Mouse (Mus musculus) E14TG2a.4 (cell line): ENCODE data around the gene Hsd11b1.
A peak's percentile ranks its signal among the peaks of the same experiment; 100 is the strongest.

ENCODE experiments used
- H3K27me3 ChIP-seq: 2 replicates; pipeline ENCODE4 v1.6.1; 2014; ENCODE audit warnings: low read length, control low read depth; ENCODE audit not compliant: insufficient read depth
- H3K36me3 ChIP-seq: 2 replicates; pipeline ENCODE4 v1.6.1; 2014; ENCODE audit warnings: low read length, control low read depth; ENCODE audit not compliant: insufficient read depth
- H3K4me1 ChIP-seq: replicated peaks from 2 replicates; pipeline ENCODE4 v1.6.1; 2014; ENCODE audit warnings: low read depth, low read length, control low read depth
- H3K4me3 ChIP-seq: replicated peaks from 2 replicates; pipeline ENCODE4 v1.5.1; 2014; ENCODE audit warnings: mild to moderate bottlenecking, low read length
- H3K9me3 ChIP-seq: 2 replicates; pipeline ENCODE4 v1.6.1; 2014; ENCODE audit warnings: low read length, control low read depth
- CTCF ChIP-seq: conservative IDR thresholded peaks from 2 replicates; pipeline ENCODE4 v1.5.1; 2014; ENCODE audit warnings: low read length
- NANOG ChIP-seq: IDR thresholded peaks from 2 replicates; pipeline ENCODE4 v1.6.1; 2014; ENCODE audit warnings: borderline replicate concordance, low read length, mixed read lengths
- POU5F1 ChIP-seq: IDR thresholded peaks from 2 replicates; pipeline ENCODE4 v1.6.1; 2014; ENCODE audit warnings: low read length, borderline replicate concordance

Gene Hsd11b1

DNA sequence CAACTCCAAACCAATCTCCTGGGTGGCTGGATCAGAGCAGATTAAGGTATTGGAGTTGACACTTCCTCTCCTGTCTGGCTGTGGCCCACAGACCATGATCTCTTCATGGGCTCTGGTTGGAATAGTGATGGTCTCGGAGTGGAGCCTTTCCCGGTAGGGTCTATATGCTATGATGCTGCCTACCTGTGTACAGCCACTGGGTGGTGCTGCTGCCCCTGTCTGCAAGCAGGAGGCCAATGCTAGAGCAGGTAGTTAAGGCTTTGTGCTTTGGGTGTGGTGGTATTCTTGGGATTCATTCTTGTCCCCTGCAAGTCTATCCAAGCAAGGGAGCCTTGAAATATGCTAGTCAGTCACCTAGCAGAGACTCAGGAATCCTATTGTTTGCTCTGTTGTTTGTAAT is 55.7 kb downstream of the Hsd11b1 start:
- TF ChIP-seq POU5F1 = no peak
- TF ChIP-seq CTCF = peak; percentile 58

DNA sequence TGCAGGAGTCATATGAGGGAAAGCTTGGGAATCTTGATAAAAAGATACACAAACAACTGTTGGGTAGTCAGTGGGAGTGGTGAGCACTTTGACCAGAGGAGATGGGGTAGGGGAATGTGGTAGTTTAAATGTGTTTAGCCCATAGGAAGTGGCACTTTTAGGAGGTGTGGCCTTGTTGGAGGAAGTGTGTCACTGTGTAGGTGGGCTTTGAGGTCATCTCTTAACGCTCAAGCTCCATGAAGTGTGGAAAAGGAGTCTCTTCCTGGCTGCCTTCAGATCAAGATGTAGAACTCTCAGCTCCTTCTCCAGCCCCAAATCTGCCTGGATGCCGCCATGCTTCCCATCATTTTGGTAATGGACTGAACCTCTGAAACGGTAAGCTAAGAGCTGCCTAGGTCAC is 56.4 kb downstream of the Hsd11b1 start, which contains the start of gene Lamb3:
Gene Lamb3, plus strand, starts transcription at position 197 of the 400 bp plus-strand sequence.
- Histone ChIP-seq H3K4me1 (no peaks in the 10 kb centered on the region), H3K36me3 (no peaks in the 10 kb centered on the region), H3K9me3 (no peaks in the 10 kb centered on the region), H3K27me3 (no peaks in the 10 kb centered on the region), H3K4me3 (no peak within 1 kb of the TSS)
- TF ChIP-seq NANOG (no peak), CTCF (no peak), POU5F1 (no peak)

More for the DNA sequence above, 55.7 kb downstream of the Hsd11b1 start:
- H3K4me3 ChIP-seq = no peak overlapping the region
- no peaks in the 10 kb centered on the region for H3K4me1 ChIP-seq
- no peaks in the 10 kb centered on the region for H3K27me3 ChIP-seq
- H3K36me3 ChIP-seq = no peaks in the 10 kb centered on the region
- H3K9me3 ChIP-seq = no peaks in the 10 kb centered on the region

DNA sequence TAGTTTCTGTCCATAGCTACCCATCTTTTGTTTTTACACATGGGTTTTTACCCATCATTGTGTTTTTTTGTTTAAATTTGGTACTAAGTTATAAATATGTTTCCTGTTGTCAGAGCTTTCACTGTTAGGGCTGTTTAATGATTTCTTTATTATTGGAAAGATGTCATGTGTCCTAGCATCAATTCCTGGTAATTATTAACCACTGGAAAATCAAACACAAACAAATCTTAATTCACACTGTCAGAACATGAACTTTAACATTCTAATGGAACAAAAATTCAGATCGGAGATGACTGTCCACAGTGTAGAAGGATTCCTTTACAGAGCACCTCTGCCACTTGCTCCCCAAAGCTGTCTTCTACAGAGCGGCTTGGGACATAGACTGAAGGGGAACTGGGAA is 58.4 kb downstream of the Hsd11b1 start:
- TF ChIP-seq CTCF (no peak), NANOG (no peak), POU5F1 (no peak)
- Histone ChIP-seq H3K36me3 (no peaks in the 10 kb centered on the region), H3K4me3 (no peak overlapping the region), H3K27me3 (no peaks in the 10 kb centered on the region), H3K4me1 (no peaks in the 10 kb centered on the region), H3K9me3 (no peaks in the 10 kb centered on the region)

DNA sequence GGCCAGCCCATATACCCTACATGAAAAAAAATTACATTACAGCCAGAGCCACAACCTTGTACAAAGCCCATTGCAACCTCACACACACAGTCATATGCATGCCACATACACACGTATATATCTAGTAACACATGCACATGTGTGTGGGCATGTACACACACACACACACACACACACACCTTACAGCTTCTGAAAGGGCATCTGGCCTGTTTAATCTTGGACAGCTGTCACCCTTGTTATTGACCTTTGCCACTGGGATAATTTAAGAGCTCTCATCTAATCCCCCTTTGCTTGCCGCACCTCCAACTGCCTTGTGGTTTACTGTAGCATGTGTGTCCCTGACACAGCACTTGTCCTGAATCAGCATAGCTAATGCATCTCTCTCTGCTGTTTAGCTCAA is 60.1 kb downstream of the Hsd11b1 start:
- H3K9me3 ChIP-seq = no peaks in the 10 kb centered on the region
- TF ChIP-seq CTCF (no peak), POU5F1 (no peak), NANOG (no peak)
- H3K27me3 ChIP-seq = no peaks in the 10 kb centered on the region
- H3K4me3 ChIP-seq = no peak overlapping the region
- H3K4me1 ChIP-seq = no peaks in the 10 kb centered on the region
- H3K36me3 ChIP-seq = no peaks in the 10 kb centered on the region

DNA sequence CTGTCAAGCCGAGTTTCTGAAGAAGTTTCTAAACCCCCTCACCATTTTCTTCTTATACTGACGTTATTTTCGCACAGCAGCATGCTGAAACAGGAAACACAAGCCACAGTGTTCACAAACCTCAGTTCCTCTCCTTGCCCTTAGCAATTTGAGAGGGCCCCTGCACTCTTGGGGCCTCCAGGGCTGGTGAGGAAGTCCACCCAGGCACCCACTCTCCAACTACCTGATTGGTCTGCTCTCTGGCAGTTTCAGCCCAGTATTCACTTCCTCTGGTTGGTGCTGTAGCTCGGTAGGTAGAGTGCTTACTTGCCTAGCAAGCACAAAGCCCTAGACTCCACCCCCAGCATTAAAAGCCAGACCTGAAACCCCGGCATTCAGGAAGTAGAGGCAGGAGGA is 62.5 kb downstream of the Hsd11b1 start, which contains the start of gene Traf3ip3:
Gene Traf3ip3, minus strand, starts transcription at position 321 of the 396 bp plus-strand sequence.
- no peak for TF ChIP-seq NANOG
- Histone ChIP-seq H3K36me3 (no peaks in the 10 kb centered on the region), H3K27me3 (peaks cover 9% of the 10 kb centered on the region; the same call in 1 of the 2 replicates), H3K4me1 (no peaks in the 10 kb centered on the region), H3K9me3 (no peaks in the 10 kb centered on the region), H3K4me3 (no peak within 1 kb of the TSS)

DNA sequence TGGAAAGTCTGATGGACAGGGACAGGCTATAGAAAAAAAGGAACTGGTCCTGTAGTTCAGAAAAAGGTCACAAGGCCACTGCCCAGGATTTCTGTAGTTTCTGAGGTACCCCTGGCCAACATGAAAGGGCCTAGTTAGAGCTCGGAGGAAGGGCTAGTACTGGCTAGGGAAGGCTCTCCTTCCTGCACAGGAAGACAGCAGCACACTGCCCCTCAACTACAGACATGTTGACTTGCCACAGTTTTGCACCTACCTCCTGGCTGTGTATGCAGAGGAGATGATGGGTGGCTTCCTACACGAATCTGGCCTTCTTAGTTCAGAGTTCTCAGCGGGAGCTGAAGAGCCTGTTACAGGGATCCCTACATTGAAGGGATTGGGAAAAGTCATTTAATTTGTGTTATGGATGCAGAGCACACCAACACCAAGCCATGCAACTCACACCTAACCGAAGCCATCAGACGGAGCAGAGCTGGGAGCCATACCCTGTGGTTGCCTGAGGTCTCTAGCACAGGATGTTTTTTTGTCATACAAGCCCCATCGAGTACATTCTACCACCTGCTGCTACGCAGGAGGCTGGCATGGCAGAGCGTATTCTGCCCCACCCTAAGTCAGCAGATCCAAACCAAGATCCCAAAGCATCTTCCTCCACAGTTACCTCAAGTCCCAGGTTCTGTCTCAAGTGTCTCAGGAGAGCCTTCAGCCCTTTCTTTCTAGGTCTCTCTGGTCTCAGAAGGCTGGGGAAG is 63.1 kb downstream of the Hsd11b1 start:
- H3K27me3 ChIP-seq = peaks cover 9% of the 10 kb centered on the region; the same call in 1 of the 2 replicates
- H3K4me1 ChIP-seq = no peaks in the 10 kb centered on the region
- no peaks in the 10 kb centered on the region for H3K9me3 ChIP-seq
- TF ChIP-seq CTCF = no peak
- TF ChIP-seq POU5F1 = no peak
- no peak for TF ChIP-seq NANOG
- H3K36me3 ChIP-seq = no peaks in the 10 kb centered on the region
- no peak overlapping the region for H3K4me3 ChIP-seq

DNA sequence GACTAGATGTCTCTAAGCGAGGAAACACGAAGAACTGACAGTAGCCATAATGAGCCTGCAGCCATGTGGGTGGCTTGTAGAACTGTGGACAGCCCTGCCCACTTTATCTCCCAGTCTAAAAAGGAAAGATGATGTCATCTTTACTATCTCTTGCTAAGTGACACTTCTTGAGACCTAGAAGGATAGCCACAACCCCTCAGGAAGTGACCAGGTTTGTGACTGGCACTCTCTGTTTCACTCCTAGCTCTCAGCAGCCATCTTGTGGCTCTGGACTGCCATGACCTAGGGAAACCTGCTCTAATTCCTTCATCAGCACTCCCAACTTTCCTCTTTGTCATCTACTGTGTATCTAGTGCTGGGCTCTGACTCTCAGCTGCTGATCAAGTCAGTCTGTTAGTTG is 65.6 kb downstream of the Hsd11b1 start:
- Histone ChIP-seq H3K9me3 (no peaks in the 10 kb centered on the region), H3K4me3 (no peak overlapping the region)

DNA sequence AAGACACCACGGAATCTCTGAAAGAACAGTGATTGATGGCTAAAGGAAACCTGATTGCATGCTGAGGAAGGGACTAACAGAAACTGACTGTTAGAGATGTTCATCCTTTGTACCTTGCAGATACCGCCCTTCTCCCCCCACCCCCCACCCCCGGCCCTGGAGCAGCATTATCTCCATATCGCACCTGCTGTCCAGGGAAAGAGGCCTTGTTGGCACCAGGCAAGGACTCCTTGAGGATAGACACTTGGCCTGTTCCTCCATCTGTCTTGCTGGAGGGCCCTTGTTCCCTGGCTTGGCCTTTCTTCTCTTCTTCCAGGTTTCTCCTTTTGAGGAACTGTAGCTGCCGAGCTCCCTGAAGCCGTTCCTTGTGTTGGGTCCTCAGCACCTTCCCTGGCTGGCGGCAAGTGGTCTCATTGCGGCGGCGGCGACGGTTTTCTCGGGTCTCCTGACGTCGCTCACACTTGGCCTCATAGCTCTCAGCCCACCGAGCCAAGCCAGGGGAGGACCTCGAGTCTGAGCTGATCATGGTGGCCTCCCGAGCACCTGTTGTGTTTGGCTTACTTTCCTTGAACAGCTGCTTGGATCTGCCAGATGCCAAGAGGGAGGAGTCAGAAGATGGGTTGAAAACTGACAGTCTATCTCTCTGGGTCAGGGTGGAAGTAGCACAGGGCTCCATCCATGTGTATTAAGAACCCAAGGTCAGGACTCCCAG is 66.2 kb downstream of the Hsd11b1 start:
- TF ChIP-seq CTCF (no peak), POU5F1 (no peak), NANOG (no peak)
- H3K36me3 ChIP-seq = no peaks in the 10 kb centered on the region
- H3K27me3 ChIP-seq = peaks cover 9% of the 10 kb centered on the region; the same call in 1 of the 2 replicates
- no peaks in the 10 kb centered on the region for H3K9me3 ChIP-seq
- no peak overlapping the region for H3K4me3 ChIP-seq
- no peaks in the 10 kb centered on the region for H3K4me1 ChIP-seq

More for the DNA sequence above, 65.6 kb downstream of the Hsd11b1 start:
- H3K36me3 ChIP-seq = no peaks in the 10 kb centered on the region
- no peaks in the 10 kb centered on the region for H3K4me1 ChIP-seq
- TF ChIP-seq POU5F1 = no peak
- TF ChIP-seq CTCF = no peak
- TF ChIP-seq NANOG = no peak
- H3K27me3 ChIP-seq = peaks cover 9% of the 10 kb centered on the region; the same call in 1 of the 2 replicates
